In the genomic region with DNA sequence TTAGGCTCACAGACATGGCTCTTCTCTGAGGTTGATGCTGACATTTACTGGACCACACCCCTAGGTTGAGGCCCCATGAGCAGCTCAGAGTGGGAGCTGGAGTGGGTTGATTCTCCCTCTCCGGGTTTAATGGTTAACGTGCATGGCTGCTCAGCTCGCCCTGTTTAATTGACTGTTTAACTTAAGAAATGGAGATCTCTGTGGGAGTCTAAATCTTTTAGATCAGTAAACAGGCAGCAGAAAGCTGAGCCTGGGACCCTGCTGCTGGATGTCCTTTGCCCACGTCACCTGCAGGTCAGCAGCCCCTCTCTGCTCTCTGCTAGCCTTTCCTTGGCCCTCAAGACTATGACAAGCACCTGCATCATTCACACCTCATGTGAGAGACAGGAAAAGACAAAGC, we compare ENCODE assay signal across 15 mouse cellular contexts. TPM values are rescaled to one million over a fixed set of nuclear protein-coding genes. Genes with fewer than 3 reads are reported as not detected.
DNase-seq lines count a peak whose midpoint lies in the region; ATAC-seq and TF ChIP-seq lines count a peak whose summit lies in the region.
"Had no signal": no experiment of that assay in that cellular context is flagged by ENCODE, and none has a peak within 500 bp of the region (broad histone marks: within the 10 kb centered on the region; RNA-seq: fewer than 3 reads in every experiment).

No protein-coding gene starts in this region.

- no peaks in the 10 kb centered on the region for H3K27me3 ChIP-seq in lung, embryonic 14.5 days (ENCODE audit: insufficient read depth, low read length)
- no peaks in the 10 kb centered on the region for H3K27me3 ChIP-seq in intestine, embryonic 15.5 days (replicated peaks)
- H3K27me3 ChIP-seq: embryonic facial prominence, embryonic 12.5 days had no signal

- H3K4me2 ChIP-seq in lung, embryonic 14.5 days, result no peak overlapping the region
- H3K4me2 ChIP-seq in intestine, embryonic 15.5 days (replicated peaks), result no peak overlapping the region
- H3K4me2 ChIP-seq: embryonic facial prominence, embryonic 12.5 days; heart, embryonic 15.5 days; hindbrain, embryonic 14.5 days had no signal

- H3K9me3 ChIP-seq in lung, embryonic 14.5 days (ENCODE audit: low read depth, low read length), result no peaks in the 10 kb centered on the region
- no peaks in the 10 kb centered on the region for H3K9me3 ChIP-seq in intestine, embryonic 15.5 days
- H3K9me3 ChIP-seq: embryonic facial prominence, embryonic 12.5 days; heart, embryonic 15.5 days; midbrain, embryonic 10.5 days had no signal

- no peak overlapping the region for H3K9ac ChIP-seq in lung, embryonic 14.5 days
- H3K9ac ChIP-seq in intestine, embryonic 15.5 days, result no peak overlapping the region
- H3K9ac ChIP-seq: embryonic facial prominence, embryonic 12.5 days; heart, embryonic 15.5 days; hindbrain, embryonic 14.5 days had no signal

- peaks cover 8% of the 10 kb centered on the region for H3K4me1 ChIP-seq in lung, embryonic 14.5 days (ENCODE audit: insufficient read depth)
- peaks cover 28% of the 10 kb centered on the region; the same call in 1 of the 2 replicates for H3K4me1 ChIP-seq in intestine, embryonic 15.5 days (replicated peaks)

- TF ChIP-seq CTCF in lung, embryonic 14.5 days (IDR thresholded peaks at IDR 0.05; ENCODE audit: low read depth), result no peak

- peak overlapping the region; percentile 37; the same call in 1 of the 2 replicates for H3K27ac ChIP-seq in lung, embryonic 14.5 days (ENCODE audit: low read depth)
- H3K27ac ChIP-seq in intestine, embryonic 15.5 days, result peak overlapping the region; percentile 73; the same call in 1 of the 2 replicates
- H3K27ac ChIP-seq: embryonic facial prominence, embryonic 12.5 days; heart, embryonic 15.5 days; hindbrain, embryonic 14.5 days; midbrain, embryonic 10.5 days had no signal

- no peak for DNase-seq in lung, embryonic 14.5 days
- no peak for DNase-seq in lung, postnatal 36 days
- DNase-seq in kidney, adult 9 months, result peak; percentile 83
- DNase-seq in kidney, postnatal 4 days, result peak; percentile 61 to 78
- no peak for DNase-seq in ovary, adult 18-20 months (ENCODE audit: low spot score)
- DNase-seq in thymus, postnatal 25 days, result no peak
- DNase-seq: cerebellum, adult 11-12 months; cerebellum, postnatal 36 days; liver; lung, postnatal 14 days had no signal

- no peak overlapping the region for H3K4me3 ChIP-seq in lung, embryonic 14.5 days (ENCODE audit: low read depth, low read length)
- no peak overlapping the region for H3K4me3 ChIP-seq in intestine, embryonic 15.5 days (replicated peaks)
- H3K4me3 ChIP-seq: embryonic facial prominence, embryonic 12.5 days; heart, embryonic 15.5 days; midbrain, embryonic 10.5 days had no signal

- no peaks in the 10 kb centered on the region for H3K36me3 ChIP-seq in lung, embryonic 14.5 days (ENCODE audit: insufficient read depth)
- no peaks in the 10 kb centered on the region for H3K36me3 ChIP-seq in intestine, embryonic 15.5 days
- H3K36me3 ChIP-seq: embryonic facial prominence, embryonic 12.5 days; heart, embryonic 15.5 days; midbrain, embryonic 10.5 days had no signal

- 36% methylated on average over 4 of the region's 4 CpGs for WGBS in lung, embryonic 14.5 days
- 26% methylated on average over 4 of the region's 4 CpGs for WGBS in intestine, embryonic 15.5 days

- ATAC-seq in lung, embryonic 14.5 days (ENCODE audit: insufficient read depth), result 0 out of 2 replicates have a peak, but pooled peaks have one; percentile 28
- ATAC-seq in intestine, embryonic 15.5 days, result peak; percentile 86

RNA-seq across cellular contexts. Expression of gene Dact2, which starts 25.6 kb away (rescaled TPM):
- polyA plus RNA-seq in lung, embryonic 14.5 days (2014; fragmentation: Nextera tagmentation; extraction: Ambion mirVana), result 4.2 and 7.5 TPM in 2 replicates
- 5.7 and 6.1 TPM in 2 replicates for polyA plus RNA-seq in intestine, embryonic 15.5 days (2015; fragmentation: Nextera tagmentation; extraction: Ambion mirVana)

Comparison
In these comparisons a context has a peak if more than half of its experiments do, and no peak if none do; other contexts are left out.
1. DNase-seq: peak in kidney, adult 9 months (single experiment) and kidney, postnatal 4 days (2 of 2); none in lung, embryonic 14.5 days (single experiment), lung, postnatal 36 days (single experiment), ovary, adult 18-20 months (single experiment) and thymus, postnatal 25 days (single experiment).